Mouse (Mus musculus): ENCODE data around the gene Cdk15.

Gene Cdk15

DNA sequence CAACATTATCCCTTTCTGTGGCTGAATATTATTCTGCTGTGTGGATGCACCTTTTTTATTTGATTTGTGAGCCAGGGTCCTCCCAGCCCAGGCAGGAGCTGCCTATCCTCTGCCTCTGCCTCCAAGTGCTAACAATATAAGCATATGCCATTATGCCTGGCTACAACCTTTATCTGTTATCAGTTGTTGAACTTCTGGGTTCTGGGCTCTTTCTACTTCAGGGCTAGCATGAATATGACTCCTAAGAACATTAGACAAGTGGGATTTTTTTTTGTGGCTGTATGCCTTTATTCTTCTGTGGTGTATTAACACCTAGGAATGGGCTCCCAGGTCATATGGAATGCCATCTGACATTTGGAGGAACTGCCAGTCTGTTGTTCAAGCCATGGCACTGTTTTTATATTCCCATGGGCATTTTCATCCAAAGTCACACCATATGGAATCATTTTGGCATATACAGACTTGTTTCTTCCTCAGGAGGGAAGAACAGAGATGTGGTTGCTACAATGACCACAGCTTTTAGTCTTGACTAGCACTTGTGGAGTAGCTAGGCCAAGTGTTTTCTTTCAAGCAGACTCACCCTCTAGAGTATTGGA is 113.7 kb downstream of the Cdk15 start:
- in situ Hi-C loops (cut with MboI, MseI), result no loop called here

DNA sequence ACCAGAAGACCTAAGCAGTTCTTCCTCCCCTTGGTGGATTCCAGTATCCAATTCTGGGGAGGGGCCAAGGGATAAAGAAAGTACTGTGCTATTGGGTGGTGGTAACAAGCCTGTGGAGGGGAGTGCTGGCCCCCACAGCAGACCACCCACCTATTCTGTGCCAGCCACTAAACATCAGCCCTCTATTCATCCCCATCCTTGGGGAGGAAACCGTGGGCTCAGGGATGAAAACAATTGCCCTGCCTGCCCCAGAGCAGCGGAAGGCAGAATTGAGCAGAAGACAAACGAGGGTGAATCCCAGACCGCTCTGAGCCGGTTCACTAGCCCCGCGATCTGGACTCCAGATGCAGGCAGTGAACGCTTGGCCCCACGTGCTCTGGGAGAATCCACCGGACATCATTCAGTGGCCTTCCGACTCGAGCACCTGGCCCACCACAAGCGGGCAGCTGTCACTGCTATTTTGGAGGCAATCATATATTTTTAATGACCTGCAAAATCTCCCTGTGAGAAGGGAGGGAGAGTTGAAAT is 119.4 kb downstream of the Cdk15 start:
- in situ Hi-C loops (cut with MboI, MseI), result no loop called here

DNA sequence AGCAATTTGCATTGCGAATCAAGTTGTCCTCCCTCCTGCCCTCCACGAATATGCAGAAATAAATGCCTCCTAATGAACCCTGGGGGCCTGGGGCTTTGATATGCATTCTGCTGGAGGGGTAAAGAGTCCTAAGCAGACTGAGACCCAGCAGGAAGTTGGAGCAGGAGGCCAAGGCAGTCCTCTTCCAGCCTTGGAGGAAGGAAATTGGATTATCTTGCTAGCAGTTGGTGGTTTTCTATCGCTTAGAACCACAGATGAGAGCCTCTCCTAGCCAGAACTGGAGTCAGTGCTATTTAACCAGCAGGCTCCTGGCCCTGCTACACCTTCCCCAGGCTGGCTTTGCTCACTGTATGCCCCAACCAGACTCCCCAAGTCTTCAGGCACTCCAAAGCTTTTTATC is 119.9 kb downstream of the Cdk15 start:
- in situ Hi-C loops (cut with MboI, MseI), result no loop called here

DNA sequence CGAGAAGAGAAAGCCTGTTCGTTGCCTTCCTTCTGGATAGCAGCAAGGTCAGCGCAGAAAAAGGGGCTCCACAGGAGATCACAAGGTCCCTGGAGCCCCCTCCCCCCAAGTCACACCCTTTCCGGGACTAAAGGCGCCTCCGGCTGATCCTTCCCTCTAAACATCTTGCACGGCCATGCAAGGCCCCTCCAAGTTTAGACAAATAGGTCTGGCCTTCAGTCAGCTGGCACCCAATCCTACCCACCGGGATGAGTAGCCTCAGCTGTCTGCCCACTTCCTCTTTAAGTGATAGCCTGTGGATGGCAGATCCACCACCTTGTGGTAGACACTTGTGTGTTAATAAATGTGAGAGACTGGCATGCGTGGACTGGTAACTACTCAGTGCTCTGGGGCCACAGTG is 120.6 kb downstream of the Cdk15 start:
- in situ Hi-C loops (cut with MboI, MseI), result no loop called here

DNA sequence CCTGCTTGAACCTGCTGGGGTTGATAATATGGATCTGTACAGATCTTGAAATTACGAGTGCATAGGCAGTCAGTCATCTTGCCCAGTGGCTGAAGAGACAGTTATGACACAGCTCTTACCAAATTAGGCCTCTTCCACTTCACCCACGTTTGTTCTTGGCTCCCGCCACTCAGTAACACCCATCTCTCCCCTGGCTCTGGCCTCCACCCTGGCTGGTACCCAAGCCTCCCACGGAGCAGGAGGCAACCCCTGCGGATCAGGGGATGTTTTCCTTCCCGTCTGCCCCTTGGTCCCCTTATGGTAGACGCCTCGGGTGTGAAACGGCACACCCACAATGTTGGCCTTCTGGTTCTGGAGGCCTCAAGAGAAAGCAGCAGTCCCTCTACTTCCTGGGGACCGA is 124.2 kb downstream of the Cdk15 start:
- in situ Hi-C loops (cut with MboI, MseI), result no loop called here

DNA sequence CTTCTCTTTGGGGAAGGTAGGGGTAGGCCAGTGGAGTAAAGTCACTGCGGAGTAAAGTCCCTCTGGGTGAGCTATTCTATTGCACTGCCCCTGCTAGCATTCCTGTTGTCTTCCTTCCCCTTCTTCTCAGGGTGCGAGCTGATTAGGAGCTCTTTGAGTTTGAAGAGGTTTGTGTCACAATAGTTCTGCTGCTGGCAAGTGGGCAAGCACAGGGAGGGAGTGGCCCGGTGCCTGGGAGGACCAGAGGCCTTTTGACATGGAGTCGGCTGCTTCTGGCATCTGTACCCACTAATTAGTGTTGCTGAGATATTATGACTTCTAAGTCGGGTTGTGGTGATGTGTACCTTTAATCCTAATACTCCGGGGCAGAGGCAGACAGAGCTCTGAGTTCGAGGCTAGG is 124.8 kb downstream of the Cdk15 start:
- in situ Hi-C loops (cut with MboI, MseI), result no loop called here

DNA sequence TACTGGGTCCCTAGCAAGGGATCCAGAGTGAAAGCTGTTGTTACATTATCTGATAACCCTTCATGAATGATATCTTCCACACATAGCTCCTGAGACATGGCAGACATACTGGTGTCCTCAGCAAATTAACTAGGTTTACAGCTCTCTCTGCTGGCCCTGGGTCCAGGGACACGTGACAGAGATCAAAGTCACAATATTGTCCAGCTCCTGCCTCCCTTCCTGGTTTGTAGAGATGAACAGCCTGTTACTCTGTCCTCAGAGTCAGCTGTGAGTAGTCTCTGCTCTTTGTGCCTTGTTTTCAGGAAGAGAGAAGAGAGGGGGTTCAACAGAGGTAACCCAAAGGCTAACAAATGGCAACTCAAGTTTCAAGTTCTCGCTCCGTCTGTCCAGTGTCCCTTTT is 125.8 kb downstream of the Cdk15 start:
- in situ Hi-C loops (cut with MboI, MseI), result no loop called here

DNA sequence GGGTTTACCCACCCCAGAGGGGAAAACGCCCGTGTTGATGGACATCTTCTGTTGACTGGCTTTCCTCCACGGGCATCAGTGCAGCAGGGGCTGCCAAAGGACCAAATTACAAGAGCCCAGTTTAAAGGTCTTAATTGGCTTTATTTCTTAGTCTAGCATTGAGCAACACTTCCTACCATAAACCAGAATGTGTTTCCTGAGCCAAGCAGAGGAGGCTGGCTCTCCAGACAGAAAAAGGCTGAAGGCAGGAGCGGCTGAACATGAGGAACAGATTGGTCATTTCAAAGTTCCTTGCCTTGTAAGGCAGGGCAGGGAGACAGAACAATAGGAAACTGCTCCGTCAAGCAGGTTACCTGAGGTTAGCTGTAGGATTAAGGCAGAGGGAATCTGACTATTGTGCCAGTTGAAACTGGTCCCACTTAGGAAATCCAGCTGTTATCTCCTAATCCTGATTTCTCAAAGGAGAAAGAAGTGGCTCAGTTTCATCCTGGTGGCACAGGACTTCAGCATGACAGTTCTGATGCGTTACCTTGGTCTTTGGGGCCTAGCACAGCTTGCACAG is 126.4 kb downstream of the Cdk15 start:
- in situ Hi-C loops (cut with MboI, MseI), result no loop called here

DNA sequence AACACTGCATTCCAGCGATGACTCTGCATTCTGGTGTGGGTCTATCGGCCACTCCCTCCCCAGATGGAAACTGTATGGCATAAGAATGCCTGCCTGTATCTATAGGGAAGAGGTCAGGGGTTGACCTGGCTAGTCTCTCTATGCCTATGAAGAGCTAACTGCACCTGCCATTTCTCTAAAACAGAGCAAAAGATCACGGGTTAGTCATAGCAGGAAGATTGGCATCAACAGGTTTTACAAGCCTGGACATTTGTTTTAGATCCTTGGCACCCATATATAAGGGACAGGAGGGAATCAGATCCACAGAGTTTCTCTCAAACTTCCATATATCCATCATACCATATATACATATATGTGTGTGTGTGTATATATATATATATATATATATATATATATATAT is 127.7 kb downstream of the Cdk15 start:
- in situ Hi-C loops (cut with MboI, MseI), result no loop called here

DNA sequence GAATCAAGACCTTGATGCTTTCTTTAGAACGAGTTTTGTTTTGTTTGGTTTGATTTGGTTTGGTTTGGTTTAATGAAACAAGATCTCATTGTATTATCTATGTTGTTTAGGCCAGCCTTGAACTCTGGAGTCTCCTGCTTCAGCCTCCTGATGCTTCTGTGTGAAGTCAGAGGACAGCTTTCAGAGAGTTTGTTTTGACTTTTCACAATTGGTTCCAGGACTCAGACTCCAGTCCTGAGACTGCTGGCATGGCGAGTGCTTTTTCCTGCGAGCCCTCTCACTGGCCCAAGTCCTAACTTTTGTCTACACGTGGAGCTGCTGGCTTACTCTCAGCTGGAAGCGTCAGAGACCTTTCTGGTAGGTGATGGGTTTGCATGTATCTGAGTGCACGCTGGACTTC is 128.9 kb downstream of the Cdk15 start:
- in situ Hi-C loops (cut with MboI, MseI), result no loop called here

DNA sequence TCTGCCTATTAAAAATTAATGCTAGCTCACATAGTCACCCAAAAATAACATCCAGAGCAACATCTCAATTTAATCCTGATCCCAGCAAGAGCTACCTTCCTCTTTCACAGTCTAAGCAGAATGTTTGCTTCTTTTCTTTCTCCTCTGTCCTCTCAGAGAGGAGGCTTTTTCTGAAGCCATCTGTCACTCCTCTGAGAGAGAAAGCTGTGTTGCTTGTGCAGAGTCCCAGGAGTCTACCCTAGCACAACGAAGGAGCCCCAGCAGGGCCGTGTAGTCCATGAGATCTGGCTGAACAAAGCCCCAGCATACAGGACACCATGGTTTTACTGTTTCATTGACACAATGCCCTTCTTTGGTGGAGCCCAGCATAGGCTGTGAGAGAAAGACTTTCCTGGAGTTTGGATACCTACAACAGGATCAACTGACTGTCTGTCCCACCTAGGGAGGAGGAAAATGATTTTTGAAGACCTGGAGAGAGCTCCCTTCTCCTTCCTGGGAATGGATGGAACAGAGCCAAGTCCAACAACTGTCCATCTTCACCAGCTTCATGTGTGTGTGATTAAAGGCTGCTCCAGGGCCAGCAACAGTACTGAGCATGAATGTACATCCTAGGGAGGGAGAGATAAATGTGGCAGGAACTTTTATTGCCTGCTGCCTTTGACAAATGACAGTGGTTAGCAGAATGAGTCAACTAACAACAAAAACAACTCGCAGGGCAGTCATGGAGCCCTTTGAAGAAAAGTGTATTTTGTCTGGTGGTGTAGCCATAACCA is 131.0 kb downstream of the Cdk15 start:
- in situ Hi-C loops (cut with MboI, MseI), result no loop called here

DNA sequence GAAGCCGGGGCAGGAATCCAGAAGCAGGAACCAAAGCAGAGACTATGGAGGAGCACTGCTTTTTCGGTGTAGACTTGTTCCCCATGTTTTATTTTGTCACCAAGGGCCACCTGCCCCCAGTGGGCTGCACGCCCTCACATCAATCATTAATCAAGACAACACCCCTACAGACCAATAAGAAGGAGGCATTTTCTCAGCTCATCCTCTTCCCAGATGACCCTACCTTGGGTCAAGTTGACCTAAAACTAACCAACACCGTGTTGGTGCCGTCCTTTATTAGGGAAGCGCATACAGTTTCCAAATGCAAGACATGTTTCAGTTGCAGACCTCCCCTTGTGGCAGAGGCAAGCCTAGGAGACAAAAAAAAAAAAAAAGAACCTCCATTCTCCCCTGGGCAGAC is 132.5 kb downstream of the Cdk15 start:
- in situ Hi-C loops (cut with MboI, MseI), result no loop called here

DNA sequence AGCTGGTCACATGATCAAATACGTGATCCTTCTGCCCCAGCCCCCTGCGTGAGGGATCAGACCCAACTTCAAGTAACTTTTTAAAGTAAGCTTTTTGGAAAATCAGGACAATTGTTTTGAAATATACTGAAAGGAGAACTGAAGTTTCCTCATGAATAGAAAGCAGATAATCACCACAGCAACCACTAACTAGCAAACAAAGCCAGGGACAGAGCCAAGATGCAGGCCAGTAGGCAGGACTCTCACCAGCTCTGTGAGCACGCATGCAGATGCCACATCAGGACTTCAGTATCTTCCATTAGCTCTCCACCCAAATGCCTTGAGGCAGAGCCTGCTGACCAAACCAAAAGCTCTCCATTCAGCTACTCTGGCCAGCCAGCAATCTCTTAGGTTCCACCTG is 135.0 kb downstream of the Cdk15 start:
- in situ Hi-C loops (cut with MboI, MseI), result no loop called here

DNA sequence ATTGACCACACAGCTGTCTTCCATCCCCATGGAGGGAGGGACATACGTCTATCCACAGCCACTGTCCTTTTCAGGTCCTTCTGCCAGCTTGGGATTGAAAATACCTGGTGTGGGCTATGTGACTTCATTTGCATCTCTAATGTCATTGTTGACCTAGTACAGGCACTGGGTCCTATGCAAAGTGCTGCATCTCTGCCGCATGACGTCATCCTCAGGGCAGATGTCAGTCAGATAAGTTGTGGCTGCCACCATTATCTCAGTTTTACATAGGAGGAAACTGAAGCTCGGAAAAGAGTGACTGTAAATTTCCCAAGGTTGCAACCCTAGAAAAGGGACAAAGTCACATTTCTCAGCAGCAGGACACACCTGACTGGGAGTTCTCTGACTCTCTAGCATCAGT is 137.4 kb downstream of the Cdk15 start:
- in situ Hi-C loops (cut with MboI, MseI), result no loop called here

DNA sequence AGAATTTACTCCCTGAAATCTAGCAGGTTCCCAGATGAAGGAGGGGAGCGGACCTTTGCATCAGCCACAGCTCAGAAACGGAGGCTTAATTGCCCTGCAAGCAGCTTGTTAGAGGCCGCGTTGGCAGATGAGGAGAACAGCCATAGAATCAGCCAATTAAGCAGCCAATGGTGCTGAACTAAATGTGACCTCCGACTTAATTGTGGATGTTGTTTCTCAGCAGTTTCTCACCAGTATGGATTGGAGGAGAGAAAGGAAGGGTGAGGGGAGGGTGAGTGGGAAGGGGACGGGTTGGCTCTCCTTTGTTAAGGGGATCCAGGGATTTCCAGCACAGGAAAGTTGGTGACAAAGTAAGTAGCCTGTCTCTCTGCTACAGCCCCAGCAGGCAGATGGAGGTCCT is 137.9 kb downstream of the Cdk15 start:
- in situ Hi-C loops (cut with MboI, MseI), result no loop called here

DNA sequence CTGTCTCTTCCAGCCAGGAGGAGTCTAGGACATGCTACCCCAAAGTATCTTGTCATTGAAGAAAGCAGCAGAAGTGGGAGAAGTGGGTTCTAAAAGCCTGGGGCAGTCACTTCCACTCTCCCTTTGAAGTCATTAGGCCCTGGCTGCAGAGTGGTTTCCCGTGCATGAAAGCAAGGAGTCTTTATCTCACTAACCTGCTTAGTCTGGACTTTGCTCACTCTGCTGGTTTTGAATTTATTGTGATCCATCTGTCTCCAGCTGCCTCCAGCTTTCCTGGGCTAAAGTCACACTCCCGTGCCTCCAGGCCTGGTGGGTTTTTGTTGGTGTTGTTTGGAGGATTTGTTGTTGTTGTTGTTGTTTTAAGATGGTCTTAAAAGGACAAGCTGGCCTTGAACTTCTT is 139.3 kb downstream of the Cdk15 start:
- in situ Hi-C loops (cut with MboI, MseI), result no loop called here

DNA sequence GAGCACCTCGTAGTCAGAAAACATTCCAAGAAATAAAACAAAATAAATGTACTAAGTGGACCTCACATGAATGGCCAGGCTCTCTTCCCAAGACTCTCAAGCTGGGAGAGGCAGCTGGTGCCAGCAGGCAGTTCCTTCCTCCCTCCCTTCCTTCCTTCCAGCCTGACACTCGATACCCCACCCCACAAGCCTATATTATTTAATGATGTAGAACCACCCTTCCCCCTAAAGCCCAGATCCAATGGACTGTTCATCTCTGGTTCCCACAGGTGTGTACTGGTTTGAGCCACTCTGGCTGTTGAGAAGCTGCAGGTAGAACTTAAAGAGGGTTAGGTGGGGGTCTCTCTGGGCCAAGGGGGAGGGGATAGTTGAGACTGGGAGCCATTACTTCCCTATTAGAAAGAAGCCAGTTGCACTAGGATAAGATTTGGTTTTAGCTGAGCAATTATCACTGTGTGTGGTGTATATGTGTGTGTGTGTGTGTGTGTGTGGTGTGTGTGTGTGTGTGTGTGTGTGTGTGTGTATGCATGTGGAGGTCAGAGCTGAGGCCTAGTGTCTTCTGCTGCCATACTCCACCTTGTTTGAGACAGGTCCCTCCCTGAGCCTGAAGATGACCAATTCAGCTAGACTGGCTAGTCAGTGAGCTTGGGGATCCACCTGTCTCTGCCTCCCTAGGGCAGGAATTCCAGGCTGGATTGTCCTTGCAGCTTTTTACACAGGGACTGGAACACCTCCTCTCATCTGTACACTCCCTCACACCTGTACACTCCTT is 143.0 kb downstream of the Cdk15 start:
- in situ Hi-C loops (cut with MboI, MseI), result no loop called here

DNA sequence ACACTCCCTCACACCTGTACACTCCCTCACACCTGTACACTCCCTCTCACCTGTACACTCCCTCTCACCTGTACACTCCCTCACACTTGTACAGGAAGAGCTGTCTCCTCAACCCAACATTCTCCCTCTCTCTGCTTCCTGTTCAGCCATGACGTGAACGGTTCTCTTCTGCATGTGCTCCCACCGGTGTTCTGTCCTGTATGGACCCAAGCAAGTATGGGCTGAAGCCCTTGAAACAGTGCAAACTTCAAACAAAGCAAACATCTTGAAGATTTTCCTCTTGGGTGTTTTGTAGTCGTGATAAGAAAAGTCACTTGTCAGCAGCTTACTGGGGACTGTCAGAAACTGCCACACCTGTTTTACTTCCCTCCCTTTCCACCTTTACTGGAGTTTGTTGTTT is 144.5 kb downstream of the Cdk15 start:
- in situ Hi-C loops (cut with MboI, MseI), result no loop called here
